Mouse (Mus musculus): Measurements from ENCODE around the gene Cd3d. TPM values are rescaled to one million over a fixed set of nuclear protein-coding genes. Genes with fewer than 3 reads are reported as not detected.

Gene Cd3d
- polyA plus RNA-seq, 1 experiment = 3.8 TPM

- TF ChIP-seq CTCF (IDR thresholded peaks at IDR 0.05; ENCODE audit: extremely low read depth, insufficient read length, insufficient replicate concordance, low read depth, low read length) (no peak), POLR2A (IDR thresholded peaks at IDR 0.05; ENCODE audit: low read depth, low read length) (no peak)
- Histone ChIP-seq H3K4me3 (ENCODE audit: low read depth, low read length) (no peak overlapping the region), H3K27me3 (ENCODE audit: control insufficient read depth, insufficient read depth, low read length) (no peaks in the 10 kb centered on the region), H3K4me1 (ENCODE audit: control insufficient read depth, insufficient read depth, insufficient read length, low read length) (peaks cover 20% of the 10 kb centered on the region), H3K36me3 (ENCODE audit: control insufficient read depth, insufficient read depth, low read length) (no peaks in the 10 kb centered on the region), H3K27ac (ENCODE audit: insufficient read depth, low read depth, low read length) (no peak overlapping the region)
- 39% methylated on average over 2 of the region's 2 CpGs for WGBS
These were observed 50.7 kb downstream of the Cd3d start for GRCm38 (mm10) chr9:45032261-45032660.

GRCm38 (mm10) chr9:45034526-45034925 is 52.9 kb downstream of the Cd3d start:
- no peak for TF ChIP-seq POLR2A (IDR thresholded peaks at IDR 0.05; ENCODE audit: low read depth, low read length)
- no peak for TF ChIP-seq CTCF (IDR thresholded peaks at IDR 0.05; ENCODE audit: extremely low read depth, insufficient read length, insufficient replicate concordance, low read depth, low read length)
- no peak overlapping the region for H3K4me3 ChIP-seq (ENCODE audit: low read depth, low read length)
- no peak overlapping the region for H3K27ac ChIP-seq (ENCODE audit: insufficient read depth, low read depth, low read length)
- 94% methylated on average over 3 of the region's 3 CpGs for WGBS
- no peaks in the 10 kb centered on the region for H3K27me3 ChIP-seq (ENCODE audit: control insufficient read depth, insufficient read depth, low read length)
- H3K4me1 ChIP-seq (ENCODE audit: control insufficient read depth, insufficient read depth, insufficient read length, low read length) = peaks cover 17% of the 10 kb centered on the region
- no peaks in the 10 kb centered on the region for H3K36me3 ChIP-seq (ENCODE audit: control insufficient read depth, insufficient read depth, low read length)

Other genes starting within 250 kb of the Cd3d start
- 29.8 and 34.1 TPM in 2 replicates for gene Phldb1, start 246.6 kb upstream of the Cd3d start, polyA plus RNA-seq (2012; rRNA removed)
- gene Arcn1, start 213.9 kb upstream of the Cd3d start, polyA plus RNA-seq (2012; rRNA removed) = 19.3 and 47.9 TPM in 2 replicates
- 13.4 and 26.2 TPM in 2 replicates for gene Ift46, start 213.9 kb upstream of the Cd3d start, polyA plus RNA-seq (2012; rRNA removed)
- 2.9 and 6.9 TPM in 2 replicates for gene Tmem25, start 182.5 kb upstream of the Cd3d start, polyA plus RNA-seq (2012; rRNA removed)
- 2.1 and 9.4 TPM in 2 replicates for gene Ttc36, start 178.7 kb upstream of the Cd3d start, polyA plus RNA-seq (2012; rRNA removed)
- 6.8 and 12.2 TPM in 2 replicates for gene Kmt2a, start 100.5 kb upstream of the Cd3d start, polyA plus RNA-seq (2012; rRNA removed)
- 72.7 and 102 TPM in 2 replicates for gene Atp5l, start 61.0 kb upstream of the Cd3d start, polyA plus RNA-seq (2012; rRNA removed)
- gene Ube4a, start 16.2 kb upstream of the Cd3d start, polyA plus RNA-seq (2012; rRNA removed) = 4.9 and 7.1 TPM in 2 replicates
- 2.8 and 4.0 TPM in 2 replicates for gene Cd3g, start 1.4 kb upstream of the Cd3d start, polyA plus RNA-seq (2012; rRNA removed)
- gene Cd3e, start 27.8 kb downstream of the Cd3d start, polyA plus RNA-seq (2012; rRNA removed) = 12.9 and 13.7 TPM in 2 replicates
- 5.3 and 8.2 TPM in 2 replicates for gene Mpzl2, start 58.0 kb downstream of the Cd3d start, polyA plus RNA-seq (2012; rRNA removed)
- 11.1 and 12.2 TPM in 2 replicates for gene Mpzl3, start 73.4 kb downstream of the Cd3d start, polyA plus RNA-seq (2012; rRNA removed)
- gene Jaml, start 97.4 kb downstream of the Cd3d start, polyA plus RNA-seq (2012; rRNA removed) = 2.5 and 3.9 TPM in 2 replicates
- 0.27 and 0.98 TPM in 2 replicates for gene Scn2b, start 136.0 kb downstream of the Cd3d start, polyA plus RNA-seq (2012; rRNA removed)
- gene Scn4b, start 156.6 kb downstream of the Cd3d start, polyA plus RNA-seq (2012; rRNA removed) = 0.06 and 0.09 TPM in 2 replicates
- gene BC049352, start 200.2 kb downstream of the Cd3d start, polyA plus RNA-seq (2012; rRNA removed) = 0.10 TPM in 1 of 2 replicates, not detected in the other
- 65.3 and 108 TPM in 2 replicates for gene Tmprss4, start 222.3 kb downstream of the Cd3d start, polyA plus RNA-seq (2012; rRNA removed)

Data from small intestine, adult 2 months (tissue).